10 mouse cellular contexts compared by ENCODE assay signal in the genomic region with DNA sequence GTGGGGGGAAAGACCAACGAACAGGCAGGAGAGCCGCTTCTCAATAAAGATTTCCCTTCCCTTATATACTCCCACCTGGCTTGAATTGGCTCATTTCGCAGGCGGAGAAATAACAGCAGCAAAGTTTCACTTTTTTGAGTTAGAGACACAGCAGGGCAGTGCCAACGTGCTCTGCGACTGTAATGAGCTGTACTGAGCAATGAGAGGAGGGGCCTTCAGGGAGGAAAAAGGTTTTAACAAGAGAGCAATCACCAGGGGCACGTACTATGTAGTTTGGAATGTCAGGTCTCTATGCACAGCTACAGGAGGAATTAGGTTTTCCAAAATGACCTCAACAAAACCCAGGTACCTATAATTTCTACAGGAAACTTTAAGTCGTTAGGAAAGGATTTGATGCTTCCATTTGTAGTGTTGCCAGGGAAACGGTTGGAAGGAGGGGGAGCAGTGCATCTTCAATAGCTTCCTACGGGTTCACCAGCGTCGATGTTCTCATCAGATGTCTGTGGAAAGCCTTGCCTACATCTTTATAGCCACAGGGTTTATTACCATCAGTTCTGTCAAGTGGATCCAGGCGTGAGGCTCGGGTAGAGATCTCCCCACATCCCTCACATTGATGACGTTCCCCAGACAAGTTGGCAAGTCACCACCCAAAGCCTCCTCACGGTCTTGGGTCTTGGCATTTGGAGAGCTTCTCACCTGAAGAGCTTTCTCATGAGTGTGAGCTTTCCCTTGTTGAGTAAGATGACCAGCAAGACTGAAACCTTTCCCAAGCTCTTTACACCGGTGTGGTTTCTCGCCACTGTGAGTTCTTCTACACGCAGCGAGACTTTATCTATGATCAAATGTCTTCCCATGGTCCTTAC. TPM values are rescaled to one million over a fixed set of nuclear protein-coding genes. Genes with fewer than 3 reads are reported as not detected.
A peak's percentile ranks its signal among the peaks of the same experiment; 100 is the strongest.
DNase-seq lines count a peak whose midpoint lies in the region; ATAC-seq lines count a peak whose summit lies in the region.
"Had no signal": no experiment of that assay in that cellular context is flagged by ENCODE, and none has a peak within 500 bp of the region (broad histone marks: within the 10 kb centered on the region; RNA-seq: fewer than 3 reads in every experiment).

No protein-coding gene starts in this region.

- no peak overlapping the region for H3K27ac ChIP-seq in heart, embryonic 16.5 days (ENCODE audit: low read length)
- H3K27ac ChIP-seq in embryonic facial prominence, embryonic 13.5 days = peak overlapping the region; percentile 63
- no peak overlapping the region for H3K27ac ChIP-seq in limb, embryonic 11.5 days (replicated peaks; ENCODE audit: low read depth, low read length)
- no peak overlapping the region for H3K27ac ChIP-seq in midbrain, embryonic 14.5 days (replicated peaks; ENCODE audit: low read depth, low read length)
- H3K27ac ChIP-seq: liver, embryonic 14.5 days had no signal

- no peak for ATAC-seq in heart, embryonic 16.5 days (replicated peaks; ENCODE audit: extremely low read depth, insufficient read depth, low FRiP score)
- ATAC-seq in embryonic facial prominence, embryonic 13.5 days (ENCODE audit: insufficient number of reproducible peaks, insufficient read depth, low FRiP score, low TSS enrichment, low read depth) = no peak
- no peak for ATAC-seq in limb, embryonic 11.5 days (ENCODE audit: insufficient number of reproducible peaks, low FRiP score, low TSS enrichment, low read depth)
- ATAC-seq in midbrain, embryonic 14.5 days (ENCODE audit: low FRiP score, low TSS enrichment) = no peak
- ATAC-seq in erythroblast, adult 5-6 weeks (replicated peaks; ENCODE audit: low FRiP score, poor library complexity, severe bottlenecking) = no peak

- no peak for DNase-seq in heart, adult 18-20 months
- DNase-seq in limb, embryonic 11.5 days (ENCODE audit: low spot score) = peak; percentile 27
- DNase-seq in midbrain, embryonic 14.5 days = peak; percentile 48
- DNase-seq in thymus, postnatal 10 days (ENCODE audit: low spot score in 2 of 2) = no peak
- no peak for DNase-seq in kidney, postnatal 25 days
- DNase-seq: cerebellum, adult 9-10 months had no signal

- 47% methylated on average over 20 of the region's 20 CpGs for WGBS in heart, embryonic 16.5 days
- 46% methylated on average over 20 of the region's 20 CpGs for WGBS in embryonic facial prominence, embryonic 13.5 days
- 49% methylated on average over 20 of the region's 20 CpGs for WGBS in limb, embryonic 11.5 days
- WGBS in midbrain, embryonic 14.5 days = 36% methylated on average over 20 of the region's 20 CpGs

- H3K4me1 ChIP-seq in heart, embryonic 16.5 days (ENCODE audit: control insufficient read depth, insufficient read depth, low read length) = no peaks in the 10 kb centered on the region
- H3K4me1 ChIP-seq in embryonic facial prominence, embryonic 13.5 days = peaks cover 7% of the 10 kb centered on the region; the same call in 1 of the 2 replicates
- no peaks in the 10 kb centered on the region for H3K4me1 ChIP-seq in limb, embryonic 11.5 days (ENCODE audit: control insufficient read depth, insufficient read depth, low read length)
- H3K4me1 ChIP-seq in midbrain, embryonic 14.5 days (ENCODE audit: control insufficient read depth, insufficient read depth, low read length) = no peaks in the 10 kb centered on the region

- no peaks in the 10 kb centered on the region for H3K36me3 ChIP-seq in heart, embryonic 16.5 days (ENCODE audit: control insufficient read depth, insufficient read depth)
- no peaks in the 10 kb centered on the region for H3K36me3 ChIP-seq in embryonic facial prominence, embryonic 13.5 days
- no peaks in the 10 kb centered on the region for H3K36me3 ChIP-seq in limb, embryonic 11.5 days (ENCODE audit: control insufficient read depth, insufficient read depth, low read length)
- H3K36me3 ChIP-seq in midbrain, embryonic 14.5 days (ENCODE audit: control insufficient read depth, insufficient read depth, low read length) = no peaks in the 10 kb centered on the region

- H3K4me2 ChIP-seq in heart, embryonic 16.5 days (ENCODE audit: low read depth, low read length) = peak overlapping the region; percentile 65
- peak overlapping the region; percentile 63 for H3K4me2 ChIP-seq in embryonic facial prominence, embryonic 13.5 days
- peak overlapping the region; percentile 56 for H3K4me2 ChIP-seq in limb, embryonic 11.5 days (ENCODE audit: low read depth, severe bottlenecking)
- peak overlapping the region; percentile 50 for H3K4me2 ChIP-seq in midbrain, embryonic 14.5 days (ENCODE audit: low read length)

- no peak overlapping the region for H3K9ac ChIP-seq in heart, embryonic 16.5 days (ENCODE audit: low read length)
- H3K9ac ChIP-seq in embryonic facial prominence, embryonic 13.5 days = peak overlapping the region; percentile 67
- peak overlapping the region; percentile 27; the same call in 1 of the 2 replicates for H3K9ac ChIP-seq in limb, embryonic 11.5 days (ENCODE audit: low read length)
- no peak overlapping the region for H3K9ac ChIP-seq in midbrain, embryonic 14.5 days (replicated peaks; ENCODE audit: low read length)
- H3K9ac ChIP-seq: liver, embryonic 14.5 days had no signal

- no peaks in the 10 kb centered on the region for H3K27me3 ChIP-seq in heart, embryonic 16.5 days (ENCODE audit: control insufficient read depth, insufficient read depth, low read length)
- H3K27me3 ChIP-seq in embryonic facial prominence, embryonic 13.5 days = no peaks in the 10 kb centered on the region
- H3K27me3 ChIP-seq in limb, embryonic 11.5 days (ENCODE audit: control insufficient read depth, insufficient read depth, low read length) = no peaks in the 10 kb centered on the region
- no peaks in the 10 kb centered on the region for H3K27me3 ChIP-seq in midbrain, embryonic 14.5 days (ENCODE audit: control insufficient read depth, insufficient read depth, low read length)

- H3K9me3 ChIP-seq in heart, embryonic 16.5 days (replicated peaks; ENCODE audit: control insufficient read depth, low read length) = peaks cover 15% of the 10 kb centered on the region
- peaks cover 9% of the 10 kb centered on the region for H3K9me3 ChIP-seq in embryonic facial prominence, embryonic 13.5 days
- no peaks in the 10 kb centered on the region for H3K9me3 ChIP-seq in limb, embryonic 11.5 days (ENCODE audit: control insufficient read depth, low read length)
- peaks cover 8% of the 10 kb centered on the region; the same call in 1 of the 2 replicates for H3K9me3 ChIP-seq in midbrain, embryonic 14.5 days (ENCODE audit: control insufficient read depth, low read length)

- H3K4me3 ChIP-seq in heart, embryonic 16.5 days (ENCODE audit: low read length) = peak overlapping the region; percentile 38
- peak overlapping the region; percentile 38 for H3K4me3 ChIP-seq in embryonic facial prominence, embryonic 13.5 days
- peak overlapping the region; percentile 26 for H3K4me3 ChIP-seq in limb, embryonic 11.5 days (ENCODE audit: low read depth, low read length)
- H3K4me3 ChIP-seq in midbrain, embryonic 14.5 days (replicated peaks; ENCODE audit: low read depth, low read length) = peak overlapping the region; percentile 25; the same call in 1 of the 2 replicates

RNA-seq across cellular contexts. Expression of a gene that starts 7.2 kb away (rescaled TPM):
- polyA plus RNA-seq in heart, embryonic 16.5 days (2015; fragmentation: Nextera tagmentation; extraction: Ambion mirVana) = 0.17 and 0.30 TPM in 2 replicates
- total RNA-seq in heart, adult 18-20 months (2021) = under 1 TPM in 1 of 2 experiments, not detected in 1; 0.32 TPM
- polyA plus RNA-seq in embryonic facial prominence, embryonic 13.5 days (2015; fragmentation: Nextera tagmentation; extraction: Ambion mirVana) = 0.25 TPM in 1 of 2 replicates, not detected in the other
- polyA plus RNA-seq in limb, embryonic 11.5 days (2014; fragmentation: Nextera tagmentation; extraction: Ambion mirVana) = not detected in 2 replicates
- polyA plus RNA-seq in midbrain, embryonic 14.5 days (2014; fragmentation: Nextera tagmentation; extraction: Ambion mirVana) = not detected in 2 replicates
- not detected in 2 replicates for total RNA-seq in erythroblast, adult 5-6 weeks (2015; ENCODE audit: low replicate concordance)
- not detected in 2 replicates for total RNA-seq in erythroblast, adult 5-6 weeks (2017; ENCODE audit: low replicate concordance)
- polyA plus RNA-seq: liver, embryonic 14.5 days had no signal

RNA-seq across cellular contexts. Expression of a gene that starts 10.0 kb away (rescaled TPM):
- polyA plus RNA-seq in heart, embryonic 16.5 days (2015; fragmentation: Nextera tagmentation; extraction: Ambion mirVana) = 5.1 and 5.2 TPM in 2 replicates
- 1 to 10 TPM; 2.5 TPM for total RNA-seq in heart, adult 18-20 months (2021)
- polyA plus RNA-seq in embryonic facial prominence, embryonic 13.5 days (2015; fragmentation: Nextera tagmentation; extraction: Ambion mirVana) = 14.3 and 18.8 TPM in 2 replicates
- 13.2 and 14.2 TPM in 2 replicates for polyA plus RNA-seq in limb, embryonic 11.5 days (2014; fragmentation: Nextera tagmentation; extraction: Ambion mirVana)
- 18.9 and 19.2 TPM in 2 replicates for polyA plus RNA-seq in midbrain, embryonic 14.5 days (2014; fragmentation: Nextera tagmentation; extraction: Ambion mirVana)
- total RNA-seq in erythroblast, adult 5-6 weeks (2015; ENCODE audit: low replicate concordance) = 1.0 TPM in 1 of 2 replicates, not detected in the other
- 0.34 and 1.3 TPM in 2 replicates for total RNA-seq in erythroblast, adult 5-6 weeks (2017; ENCODE audit: low replicate concordance)

RNA-seq across cellular contexts. Expression of a gene that starts 22.5 kb away (rescaled TPM):
- not detected in 2 replicates for polyA plus RNA-seq in heart, embryonic 16.5 days (2015; fragmentation: Nextera tagmentation; extraction: Ambion mirVana)
- not detected for total RNA-seq in heart, adult 18-20 months (2021)
- 0.45 and 0.91 TPM in 2 replicates for polyA plus RNA-seq in embryonic facial prominence, embryonic 13.5 days (2015; fragmentation: Nextera tagmentation; extraction: Ambion mirVana)
- polyA plus RNA-seq in limb, embryonic 11.5 days (2014; fragmentation: Nextera tagmentation; extraction: Ambion mirVana) = not detected in 2 replicates
- polyA plus RNA-seq in midbrain, embryonic 14.5 days (2014; fragmentation: Nextera tagmentation; extraction: Ambion mirVana) = not detected in 2 replicates
- not detected in 2 replicates for total RNA-seq in erythroblast, adult 5-6 weeks (2015; ENCODE audit: low replicate concordance)
- not detected in 2 replicates for total RNA-seq in erythroblast, adult 5-6 weeks (2017; ENCODE audit: low replicate concordance)
- polyA plus RNA-seq: liver, embryonic 14.5 days had no signal

RNA-seq across cellular contexts. Expression of a gene that starts 25.5 kb away (rescaled TPM):
- 16.6 and 16.8 TPM in 2 replicates for polyA plus RNA-seq in heart, embryonic 16.5 days (2015; fragmentation: Nextera tagmentation; extraction: Ambion mirVana)
- total RNA-seq in heart, adult 18-20 months (2021) = 1 to 10 TPM; 2.2 to 2.6 TPM
- 53.8 and 58.5 TPM in 2 replicates for polyA plus RNA-seq in embryonic facial prominence, embryonic 13.5 days (2015; fragmentation: Nextera tagmentation; extraction: Ambion mirVana)
- polyA plus RNA-seq in limb, embryonic 11.5 days (2014; fragmentation: Nextera tagmentation; extraction: Ambion mirVana) = 50.1 and 51.2 TPM in 2 replicates
- polyA plus RNA-seq in midbrain, embryonic 14.5 days (2014; fragmentation: Nextera tagmentation; extraction: Ambion mirVana) = 34.2 and 34.3 TPM in 2 replicates
- 1.2 and 2.1 TPM in 2 replicates for total RNA-seq in erythroblast, adult 5-6 weeks (2015; ENCODE audit: low replicate concordance)
- total RNA-seq in erythroblast, adult 5-6 weeks (2017; ENCODE audit: low replicate concordance) = 0.77 and 4.0 TPM in 2 replicates

RNA-seq across cellular contexts. Expression of a gene that starts 43.6 kb away (rescaled TPM):
- polyA plus RNA-seq in heart, embryonic 16.5 days (2015; fragmentation: Nextera tagmentation; extraction: Ambion mirVana) = 5.2 and 10.9 TPM in 2 replicates
- 1 to 10 TPM in 1 of 2 experiments, under 1 TPM in 1; 0.69 to 2.4 TPM for total RNA-seq in heart, adult 18-20 months (2021)
- 1.9 and 2.1 TPM in 2 replicates for polyA plus RNA-seq in embryonic facial prominence, embryonic 13.5 days (2015; fragmentation: Nextera tagmentation; extraction: Ambion mirVana)
- 2.6 and 2.7 TPM in 2 replicates for polyA plus RNA-seq in limb, embryonic 11.5 days (2014; fragmentation: Nextera tagmentation; extraction: Ambion mirVana)
- polyA plus RNA-seq in midbrain, embryonic 14.5 days (2014; fragmentation: Nextera tagmentation; extraction: Ambion mirVana) = 0.43 and 0.45 TPM in 2 replicates
- 102 and 125 TPM in 2 replicates for total RNA-seq in erythroblast, adult 5-6 weeks (2015; ENCODE audit: low replicate concordance)
- 244 and 272 TPM in 2 replicates for total RNA-seq in erythroblast, adult 5-6 weeks (2017; ENCODE audit: low replicate concordance)

Comparison
In these comparisons a context has a peak if more than half of its experiments do, and no peak if none do; other contexts are left out.
1. H3K9ac ChIP-seq: peak in embryonic facial prominence, embryonic 13.5 days (single experiment) and limb, embryonic 11.5 days (single experiment); none in heart, embryonic 16.5 days (single experiment) and midbrain, embryonic 14.5 days (single experiment).
2. DNase-seq: peak in limb, embryonic 11.5 days (single experiment) and midbrain, embryonic 14.5 days (single experiment); none in heart, adult 18-20 months (0 of 2), thymus, postnatal 10 days (0 of 2) and kidney, postnatal 25 days (0 of 2).
3. Peak in every context shown above with its lines, with median percentiles within 50 percentile points of each other: H3K4me2 ChIP-seq and H3K4me3 ChIP-seq.